13 mouse cellular contexts compared by ENCODE assay signal in the genomic region with DNA sequence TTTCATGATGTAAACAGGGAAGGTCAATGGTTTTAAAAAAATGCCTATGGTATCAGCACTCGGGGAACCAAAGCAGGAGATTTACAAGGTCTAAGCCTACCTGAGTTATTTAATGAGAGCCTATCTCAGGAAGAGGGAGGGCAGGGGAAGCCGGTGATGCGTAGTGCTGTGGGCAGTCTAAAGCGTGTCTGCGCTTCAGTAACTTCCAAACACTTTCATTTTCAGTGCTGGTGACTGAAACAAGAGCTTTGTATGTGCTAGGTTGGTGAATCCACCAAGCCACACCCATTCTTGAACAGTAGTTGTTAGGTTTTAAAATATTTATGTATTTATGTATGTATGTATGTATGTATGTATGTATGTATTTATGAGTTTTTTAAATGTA. TPM values are rescaled to one million over a fixed set of nuclear protein-coding genes. Genes with fewer than 3 reads are reported as not detected.
DNase-seq lines count a peak whose midpoint lies in the region; ATAC-seq and TF ChIP-seq lines count a peak whose summit lies in the region.
"Had no signal": no experiment of that assay in that cellular context is flagged by ENCODE, and none has a peak within 500 bp of the region (broad histone marks: within the 10 kb centered on the region; RNA-seq: fewer than 3 reads in every experiment).

No protein-coding gene starts in this region.

- no peaks in the 10 kb centered on the region for H3K9me3 ChIP-seq in heart, postnatal 0 days (replicated peaks; ENCODE audit: control insufficient read depth, low read length)
- no peaks in the 10 kb centered on the region for H3K9me3 ChIP-seq in megakaryocyte, embryonic 14.5 days
- H3K9me3 ChIP-seq in stomach, embryonic 15.5 days: no peaks in the 10 kb centered on the region
- H3K9me3 ChIP-seq in forebrain, embryonic 12.5 days: no peaks in the 10 kb centered on the region
- H3K9me3 ChIP-seq: forebrain, embryonic 10.5 days; G1E; hindbrain, embryonic 15.5 days had no signal

- peak overlapping the region; percentile 7 for H3K4me3 ChIP-seq in heart, postnatal 0 days (ENCODE audit: low read depth, low read length)
- H3K4me3 ChIP-seq in megakaryocyte, embryonic 14.5 days (replicated peaks): peak overlapping the region; percentile 88
- peak overlapping the region; percentile 36 for H3K4me3 ChIP-seq in bone marrow macrophage, adult 2 months (ENCODE audit: insufficient read depth, low read length)
- peak overlapping the region; percentile 13; the same call in 1 of the 2 replicates for H3K4me3 ChIP-seq in stomach, embryonic 15.5 days (replicated peaks)
- no peak overlapping the region for H3K4me3 ChIP-seq in forebrain, embryonic 12.5 days (replicated peaks)
- H3K4me3 ChIP-seq: forebrain, embryonic 10.5 days; hindbrain, embryonic 15.5 days had no signal

- no peaks in the 10 kb centered on the region; the same call in 1 of the 2 replicates for H3K4me1 ChIP-seq in heart, postnatal 0 days (ENCODE audit: control insufficient read depth, insufficient read depth)
- peaks cover 10% of the 10 kb centered on the region; the same call in 1 of the 2 replicates for H3K4me1 ChIP-seq in megakaryocyte, embryonic 14.5 days
- H3K4me1 ChIP-seq in bone marrow macrophage, adult 2 months (ENCODE audit: control insufficient read depth, insufficient read depth, low read length): no peaks in the 10 kb centered on the region
- H3K4me1 ChIP-seq in stomach, embryonic 15.5 days: no peaks in the 10 kb centered on the region
- no peaks in the 10 kb centered on the region for H3K4me1 ChIP-seq in forebrain, embryonic 12.5 days
- H3K4me1 ChIP-seq: forebrain, embryonic 10.5 days; hindbrain, embryonic 15.5 days had no signal

- no peak for TF ChIP-seq CTCF in heart, postnatal 0 days (IDR thresholded peaks at IDR 0.05; ENCODE audit: low read depth)
- TF ChIP-seq CTCF in bone marrow macrophage, adult 2 months (IDR thresholded peaks at IDR 0.05; ENCODE audit: low read depth, low read length): no peak

- TF ChIP-seq POLR2A in bone marrow macrophage, adult 2 months (IDR thresholded peaks at IDR 0.05; ENCODE audit: borderline replicate concordance, low read depth, low read length): no peak

- no peaks in the 10 kb centered on the region for H3K27me3 ChIP-seq in heart, postnatal 0 days (ENCODE audit: control insufficient read depth, insufficient read depth, low read length)
- peaks cover 22% of the 10 kb centered on the region for H3K27me3 ChIP-seq in megakaryocyte, embryonic 14.5 days (replicated peaks)
- H3K27me3 ChIP-seq in stomach, embryonic 15.5 days (replicated peaks): no peaks in the 10 kb centered on the region
- H3K27me3 ChIP-seq in forebrain, embryonic 12.5 days: peaks cover 33% of the 10 kb centered on the region

- no peak for TF ChIP-seq EP300 in heart, postnatal 0 days (IDR thresholded peaks at IDR 0.05; ENCODE audit: low read depth)

- H3K9ac ChIP-seq in heart, postnatal 0 days (replicated peaks; ENCODE audit: low read depth, low read length): no peak overlapping the region
- H3K9ac ChIP-seq in stomach, embryonic 15.5 days: no peak overlapping the region
- no peak overlapping the region for H3K9ac ChIP-seq in forebrain, embryonic 12.5 days
- H3K9ac ChIP-seq: hindbrain, embryonic 15.5 days had no signal

- ATAC-seq in heart, postnatal 0 days (ENCODE audit: insufficient read depth, low read depth): no peak
- no peak for ATAC-seq in megakaryocyte, adult 5-6 weeks (ENCODE audit: poor library complexity, severe bottlenecking)
- ATAC-seq in stomach, embryonic 15.5 days (ENCODE audit: insufficient read depth, low FRiP score, low read depth): no peak
- no peak for ATAC-seq in forebrain, embryonic 12.5 days (ENCODE audit: low FRiP score)
- ATAC-seq: activated CD4-positive, CD25-positive, alpha-beta regulatory T cell, adult 4 months had no signal

- peak overlapping the region; percentile 32; the same call in 1 of the 2 replicates for H3K27ac ChIP-seq in heart, postnatal 0 days (ENCODE audit: low read depth)
- H3K27ac ChIP-seq in bone marrow macrophage, adult 2 months (ENCODE audit: insufficient read depth, low read depth, low read length): no peak overlapping the region
- no peak overlapping the region for H3K27ac ChIP-seq in stomach, embryonic 15.5 days
- no peak overlapping the region for H3K27ac ChIP-seq in forebrain, embryonic 12.5 days
- H3K27ac ChIP-seq: forebrain, embryonic 10.5 days; hindbrain, embryonic 15.5 days had no signal

- no peaks in the 10 kb centered on the region for H3K36me3 ChIP-seq in heart, postnatal 0 days (replicated peaks; ENCODE audit: control insufficient read depth, insufficient read depth, low read length)
- H3K36me3 ChIP-seq in megakaryocyte, embryonic 14.5 days (replicated peaks; ENCODE audit: low read length): no peaks in the 10 kb centered on the region
- no peaks in the 10 kb centered on the region for H3K36me3 ChIP-seq in stomach, embryonic 15.5 days
- no peaks in the 10 kb centered on the region for H3K36me3 ChIP-seq in forebrain, embryonic 12.5 days (replicated peaks)
- H3K36me3 ChIP-seq: forebrain, embryonic 10.5 days; G1E; hindbrain, embryonic 15.5 days had no signal

- WGBS in heart, postnatal 0 days: 64% methylated on average over 5 of the region's 5 CpGs
- WGBS in stomach, embryonic 15.5 days: 65% methylated on average over 5 of the region's 5 CpGs
- WGBS in forebrain, embryonic 12.5 days: 86% methylated on average over 5 of the region's 5 CpGs

- DNase-seq in heart, postnatal 0 days (ENCODE audit: low spot score): no peak
- no peak for DNase-seq in heart, adult 9 months (ENCODE audit: low spot score in 2 of 2)
- DNase-seq: cerebellum, adult 8-10 months; midbrain, embryonic 14.5 days had no signal

- H3K4me2 ChIP-seq in heart, postnatal 0 days (ENCODE audit: low read depth, low read length): peak overlapping the region; percentile 53
- H3K4me2 ChIP-seq in stomach, embryonic 15.5 days: peak overlapping the region; percentile 39
- no peak overlapping the region for H3K4me2 ChIP-seq in forebrain, embryonic 12.5 days
- H3K4me2 ChIP-seq: hindbrain, embryonic 15.5 days had no signal

RNA-seq across cellular contexts. Expression of a gene that starts 12.8 kb away (rescaled TPM):
- total RNA-seq in heart, postnatal 0 days (2014; rRNA removed; ENCODE audit: low replicate concordance): 2.4 and 3.1 TPM in 2 replicates
- polyA plus RNA-seq in heart, postnatal 0 days (2015; fragmentation: Nextera tagmentation; extraction: Ambion mirVana): 3.8 and 3.9 TPM in 2 replicates
- 1.7 TPM in 1 of 2 replicates, not detected in the other for polyA plus RNA-seq in megakaryocyte, embryonic 14.5 days (2012; ENCODE audit: insufficient read depth, low replicate concordance)
- total RNA-seq in megakaryocyte, adult 5-6 weeks (2015): 18.7 and 25.8 TPM in 2 replicates
- total RNA-seq in megakaryocyte, adult 5-6 weeks (2017): 30.3 and 35.6 TPM in 2 replicates
- polyA plus RNA-seq in bone marrow macrophage, adult 2 months (2012; ENCODE audit: insufficient read depth, insufficient read length, missing spikeins): 11.4 and 15.7 TPM in 2 replicates
- 17.8 and 20.0 TPM in 2 replicates for polyA plus RNA-seq in stomach, embryonic 15.5 days (2015; fragmentation: Nextera tagmentation; extraction: Ambion mirVana)
- 23.4 and 26.1 TPM in 2 replicates for polyA plus RNA-seq in forebrain, embryonic 12.5 days (2016; fragmentation: Nextera tagmentation; extraction: Ambion mirVana)
